Mouse (Mus musculus) thymus, adult 2 months (tissue): Measurements from ENCODE around the gene Zmiz2.
A peak's percentile ranks its signal among the peaks of the same experiment; 100 is the strongest.

Experiments used
- CTCF ChIP-seq: fragments of 200-500 bp; IDR thresholded peaks from 2 replicates; pipeline ENCODE4 v1.5.1; 2012; ENCODE audit warnings: mild to moderate bottlenecking, control low read depth, low read length, moderate library complexity, borderline replicate concordance; ENCODE audit not compliant: control insufficient read depth, poor library complexity, insufficient read depth; ENCODE audit errors: extremely low read depth
- POLR2A ChIP-seq: fragments of 200-500 bp; IDR thresholded peaks from 2 replicates; pipeline ENCODE4 v1.6.1; 2012; ENCODE audit warnings: mild to moderate bottlenecking, low read length, control low read depth, moderate library complexity; ENCODE audit not compliant: control insufficient read depth, poor library complexity, insufficient read depth; ENCODE audit errors: extremely low read depth

GRCm38 (mm10) chr11:6388726-6389413, at the start of gene Zmiz2:
- TF ChIP-seq CTCF = 0 out of 2 replicates have a peak, but pooled peaks have one; percentile 29
- TF ChIP-seq POLR2A = peak; percentile 79; the same call in 1 of the 2 replicates
